Mouse (Mus musculus) heart, adult 2 months (tissue): Measurements from ENCODE around the gene Hoxd8.

Experiments used
- CTCF ChIP-seq: fragments of 200-600 bp; IDR thresholded peaks from 2 replicates; pipeline ENCODE4 v1.8.1; 2022; ENCODE audit warnings: antibody characterized with exemption, mild to moderate bottlenecking, moderate library complexity
- POLR2A ChIP-seq: fragments of 200-500 bp; IDR thresholded peaks from 2 replicates; pipeline ENCODE4 v1.6.1; 2011; ENCODE audit warnings: mild to moderate bottlenecking, low read depth, low read length, control low read depth; ENCODE audit not compliant: insufficient read depth

DNA sequence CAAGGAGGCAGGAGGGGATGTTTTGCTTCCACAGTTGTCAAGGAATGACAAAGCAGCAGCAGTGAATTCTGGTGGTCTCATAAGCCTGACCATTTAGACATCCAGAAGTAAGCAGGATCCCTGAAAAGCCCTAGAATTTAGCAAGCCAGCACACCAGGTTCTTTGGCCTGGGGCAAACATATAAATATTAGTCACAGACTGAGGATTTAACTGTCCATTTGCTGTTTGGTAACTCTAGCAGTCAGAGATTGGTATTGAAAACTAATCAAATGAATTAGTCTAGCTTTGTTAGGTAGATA is 37.5 kb downstream of the Hoxd8 start:
- TF ChIP-seq POLR2A: no peak
- TF ChIP-seq CTCF: no peak
